Mouse (Mus musculus) lung, postnatal 0 days (tissue): ENCODE results near the gene Fchsd2.

ENCODE experiments used
- CTCF ChIP-seq: IDR thresholded peaks from 2 replicates; pipeline ENCODE4 v1.5.1; 2016; ENCODE audit warnings: antibody characterized with exemption, mild to moderate bottlenecking
- EP300 ChIP-seq: IDR thresholded peaks from 2 replicates; pipeline ENCODE4 v1.6.1; 2016; ENCODE audit warnings: antibody characterized with exemption, mild to moderate bottlenecking, control low read depth

DNA sequence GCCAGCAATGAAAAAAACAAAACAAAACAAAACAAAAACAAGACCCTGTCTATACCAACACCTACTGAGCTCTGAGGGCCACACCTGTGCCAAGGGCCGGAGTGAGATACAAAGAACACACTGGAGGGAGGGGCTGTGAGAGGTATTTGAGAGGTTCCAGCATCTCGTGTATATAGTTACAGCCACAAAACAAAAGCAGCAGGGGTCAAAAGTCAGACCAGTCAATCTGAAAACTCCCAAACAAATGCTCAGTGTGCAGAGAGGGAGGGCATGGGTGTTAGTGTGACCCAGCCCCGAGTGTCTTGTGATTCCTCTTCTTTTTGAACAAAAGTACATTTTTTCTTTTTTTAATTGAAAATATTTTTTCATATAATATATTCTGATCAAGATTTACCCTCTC, 4.4 kb downstream of the Fchsd2 start:
- TF ChIP-seq CTCF (no peak), EP300 (no peak)
